Mouse (Mus musculus) myocyte (in vitro differentiated cells): ENCODE measurements around the gene Sox5. TPM values are rescaled to one million over a fixed set of nuclear protein-coding genes. Genes with fewer than 3 reads are reported as not detected.

Experiments
- H3K27me3 ChIP-seq: one replicate; pipeline ENCODE4 v1.6.1; 2011; ENCODE audit not compliant: control insufficient read depth, insufficient read depth, insufficient read length
- H3K36me3 ChIP-seq: one replicate; pipeline ENCODE4 v1.6.1; 2011; ENCODE audit not compliant: control insufficient read depth, insufficient read depth
- H3K4me2 ChIP-seq: one replicate; pipeline ENCODE4 v1.6.1; 2011; ENCODE audit warnings: low read depth, control low read depth
- H3K4me3 ChIP-seq: one replicate; pipeline ENCODE4 v1.5.1; 2011; ENCODE audit warnings: mild to moderate bottlenecking, control low read depth, moderate library complexity
- H3K79me2 ChIP-seq: one replicate; pipeline ENCODE4 v1.6.1; 2011; ENCODE audit not compliant: control insufficient read depth, insufficient read depth
- H3ac ChIP-seq: one replicate; pipeline ENCODE4 v1.6.1; 2011; ENCODE audit not compliant: control insufficient read depth, insufficient read length
- CEBPB ChIP-seq: IDR thresholded peaks from 2 replicates; pipeline ENCODE4 v1.6.1; 2011; ENCODE audit warnings: mild to moderate bottlenecking, moderate library complexity; ENCODE audit not compliant: poor library complexity, insufficient read depth, severe bottlenecking
- E2F4 ChIP-seq: IDR thresholded peaks from one replicate; pipeline ENCODE4 v1.6.1; 2011; ENCODE audit warnings: mild to moderate bottlenecking, control low read depth, moderate library complexity; ENCODE audit not compliant: insufficient read depth
- MAX ChIP-seq: IDR thresholded peaks from one replicate; pipeline ENCODE4 v1.6.1; 2011; ENCODE audit warnings: low read depth, mild to moderate bottlenecking, control low read depth
- MYOD1 ChIP-seq, 3 experiments: IDR thresholded peaks; one replicate each; pipeline ENCODE4 v1.6.1; 2011; ENCODE audit warnings: control low read depth in 2 of 3, low read depth in 2 of 3, mild to moderate bottlenecking in 2 of 3, moderate library complexity in 1 of 3; ENCODE audit not compliant: insufficient read length in 2 of 3, control insufficient read depth in 1 of 3
- MYOG ChIP-seq, 3 experiments: IDR thresholded peaks; one replicate each; pipeline ENCODE4 v1.6.1; 2011; ENCODE audit warnings: control low read depth in 2 of 3, low read depth in 2 of 3, mild to moderate bottlenecking in 2 of 3; ENCODE audit not compliant: insufficient read length in 2 of 3, control insufficient read depth in 1 of 3, insufficient read depth in 1 of 3
- POLR2A ChIP-seq: IDR thresholded peaks from one replicate; pipeline ENCODE4 v1.6.1; 2011; ENCODE audit warnings: low read depth, mild to moderate bottlenecking, control low read depth, moderate library complexity; ENCODE audit not compliant: insufficient read length
- POLR2AphosphoS2 ChIP-seq: IDR thresholded peaks from one replicate; pipeline ENCODE4 v1.6.1; 2011; ENCODE audit warnings: low read depth, control low read depth; ENCODE audit not compliant: insufficient read length
- REST ChIP-seq: IDR thresholded peaks from one replicate; pipeline ENCODE4 v1.6.1; 2011; ENCODE audit warnings: mild to moderate bottlenecking, control low read depth, moderate library complexity; ENCODE audit not compliant: insufficient read depth, insufficient read length
- SRF ChIP-seq: IDR thresholded peaks from one replicate; pipeline ENCODE4 v1.6.1; 2011; ENCODE audit warnings: low read depth; ENCODE audit not compliant: control insufficient read depth, insufficient read length
- TCF12 ChIP-seq: IDR thresholded peaks from one replicate; pipeline ENCODE4 v1.6.1; 2011; ENCODE audit warnings: mild to moderate bottlenecking, control low read depth; ENCODE audit not compliant: poor library complexity, insufficient read depth, severe bottlenecking
- TCF3 ChIP-seq: IDR thresholded peaks from one replicate; pipeline ENCODE4 v1.6.1; 2011; ENCODE audit warnings: low read depth, control low read depth; ENCODE audit not compliant: insufficient read length
- USF1 ChIP-seq: IDR thresholded peaks from one replicate; pipeline ENCODE4 v1.6.1; 2011; ENCODE audit warnings: low read depth, mild to moderate bottlenecking, control low read depth, moderate library complexity
- polyA plus RNA-seq: library from polyadenylated mRNA; unstranded; fragments of >200 nt; fragmentation: generic; extraction: Trizol; gene quantifications from one replicate; pipeline ENCODE4 v1.2.1, GENCODE M21; 2012; ENCODE audit warnings: missing spikeins

Gene Sox5
- polyA plus RNA-seq, 1 experiment = 0.50 TPM

GRCm38 (mm10) chr6:144370699-144371098 lies 411.1 kb downstream of the Sox5 start:
- Histone ChIP-seq H3K27me3 (no peaks in the 10 kb centered on the region), H3K4me3 (no peak overlapping the region), H3ac (no peak overlapping the region), H3K79me2 (no peaks in the 10 kb centered on the region), H3K4me2 (no peak overlapping the region), H3K36me3 (no peaks in the 10 kb centered on the region)
- TF ChIP-seq POLR2AphosphoS2 (no peak), TCF12 (no peak), MYOG (IDR thresholded peaks at IDR 0.05; ENCODE audit: control insufficient read depth in 1 of 3, insufficient read depth in 1 of 3, insufficient read length in 2 of 3, low read depth in 2 of 3) (no peak)

- Histone ChIP-seq H3K27me3 (no peaks in the 10 kb centered on the region), H3ac (no peak overlapping the region), H3K36me3 (no peaks in the 10 kb centered on the region), H3K79me2 (no peaks in the 10 kb centered on the region), H3K4me2 (no peak overlapping the region), H3K4me3 (no peak overlapping the region)
- TF ChIP-seq POLR2A = no peak
- no peak for TF ChIP-seq POLR2AphosphoS2
- TF ChIP-seq MYOD1 (IDR thresholded peaks at IDR 0.05; ENCODE audit: control insufficient read depth in 1 of 3, insufficient read length in 2 of 3, low read depth in 2 of 3) = no peak
- TF ChIP-seq USF1 = no peak
- no peak for TF ChIP-seq REST
- no peak for TF ChIP-seq TCF3
Measured at GRCm38 (mm10) chr6:144367626-144368077, 414.1 kb downstream of the Sox5 start.

- no peaks in the 10 kb centered on the region for H3K79me2 ChIP-seq
- no peak overlapping the region for H3K4me3 ChIP-seq
- TF ChIP-seq REST = no peak
- no peak for TF ChIP-seq CEBPB
- no peak for TF ChIP-seq USF1
- no peak for TF ChIP-seq TCF12
- no peak for TF ChIP-seq MAX
- no peak for TF ChIP-seq E2F4
- no peak for TF ChIP-seq TCF3
- no peak for TF ChIP-seq SRF
- no peak for TF ChIP-seq MYOG (IDR thresholded peaks at IDR 0.05; ENCODE audit: control insufficient read depth in 1 of 3, insufficient read depth in 1 of 3, insufficient read length in 2 of 3, low read depth in 2 of 3)
- TF ChIP-seq POLR2AphosphoS2 = no peak
- TF ChIP-seq POLR2A = no peak
- no peak for TF ChIP-seq MYOD1 (IDR thresholded peaks at IDR 0.05; ENCODE audit: control insufficient read depth in 1 of 3, insufficient read length in 2 of 3, low read depth in 2 of 3)
- H3K36me3 ChIP-seq = no peaks in the 10 kb centered on the region
- H3K27me3 ChIP-seq = no peaks in the 10 kb centered on the region
- no peak overlapping the region for H3ac ChIP-seq
- H3K4me2 ChIP-seq = no peak overlapping the region
Measured at GRCm38 (mm10) chr6:144361267-144362038, 420.3 kb downstream of the Sox5 start.

- TF ChIP-seq MAX (no peak), E2F4 (no peak), REST (no peak), TCF12 (no peak)
- Histone ChIP-seq H3K4me3 (no peak overlapping the region), H3K27me3 (no peaks in the 10 kb centered on the region), H3K4me2 (no peak overlapping the region), H3K79me2 (no peaks in the 10 kb centered on the region), H3K36me3 (no peaks in the 10 kb centered on the region), H3ac (no peak overlapping the region)
Measured at GRCm38 (mm10) chr6:144357081-144357480, 424.7 kb downstream of the Sox5 start.

- no peaks in the 10 kb centered on the region for H3K27me3 ChIP-seq
- H3K4me3 ChIP-seq = no peak overlapping the region
- no peak overlapping the region for H3K4me2 ChIP-seq
- TF ChIP-seq MYOG (IDR thresholded peaks at IDR 0.05; ENCODE audit: control insufficient read depth in 1 of 3, insufficient read depth in 1 of 3, insufficient read length in 2 of 3, low read depth in 2 of 3) (no peak), POLR2AphosphoS2 (no peak), MYOD1 (IDR thresholded peaks at IDR 0.05; ENCODE audit: control insufficient read depth in 1 of 3, insufficient read length in 2 of 3, low read depth in 2 of 3) (no peak), SRF (no peak), TCF3 (no peak), E2F4 (no peak)
- H3ac ChIP-seq = no peak overlapping the region
- H3K79me2 ChIP-seq = no peaks in the 10 kb centered on the region
- no peaks in the 10 kb centered on the region for H3K36me3 ChIP-seq
Measured at GRCm38 (mm10) chr6:144351049-144351448, 430.7 kb downstream of the Sox5 start.
